Mouse (Mus musculus) left cerebral cortex, postnatal 4 days (tissue): ENCODE data around the gene A030005L19Rik. TPM values are rescaled to one million over a fixed set of nuclear protein-coding genes. Genes with fewer than 3 reads are reported as not detected.

Experiments used
- total RNA-seq, 2 experiments: library from RNA; stranded (reverse); gene quantifications; 2 replicates each; pipeline ENCODE4 v1.2.3; 2021

Gene A030005L19Rik
- total RNA-seq, 2 experiments from 2014 or later = 0.46 to 0.84 TPM

Other genes with a start within 250 kb of the A030005L19Rik start
- gene Mff, start 188.4 kb upstream of the A030005L19Rik start, total RNA-seq = 100 to 1,000 TPM; 257 to 259 TPM
- gene Tm4sf20, start 144.9 kb upstream of the A030005L19Rik start, total RNA-seq = not detected
- not detected for gene Gm47791, start 142.1 kb upstream of the A030005L19Rik start, total RNA-seq
- gene Agfg1, start 73.8 kb upstream of the A030005L19Rik start, total RNA-seq = 100 to 1,000 TPM in 1 of 2 experiments, 10 to 100 TPM in 1; 96.1 to 106 TPM
- gene A030014E15Rik, start 11.6 kb downstream of the A030005L19Rik start, total RNA-seq = not detected
- not detected for gene Gm6217, start 18.1 kb downstream of the A030005L19Rik start, total RNA-seq
- gene A030003K21Rik, start 30.1 kb downstream of the A030005L19Rik start, total RNA-seq = not detected
- gene Gm7544, start 42.7 kb downstream of the A030005L19Rik start, total RNA-seq = not detected
- not detected for gene Gm47955, start 47.0 kb downstream of the A030005L19Rik start, total RNA-seq
- not detected for gene Gm47959, start 87.2 kb downstream of the A030005L19Rik start, total RNA-seq
- gene Slc19a3, start 125.1 kb downstream of the A030005L19Rik start, total RNA-seq = under 1 TPM; 0.64 to 0.94 TPM
- not detected for gene Krtap28-10, start 129.2 kb downstream of the A030005L19Rik start, total RNA-seq
- not detected for gene Gm47969, start 131.6 kb downstream of the A030005L19Rik start, total RNA-seq
- not detected for gene A030005K14Rik, start 146.1 kb downstream of the A030005L19Rik start, total RNA-seq
- not detected for gene Krtap28-13, start 147.6 kb downstream of the A030005L19Rik start, total RNA-seq
- not detected for gene Ccl20, start 203.4 kb downstream of the A030005L19Rik start, total RNA-seq
- gene Daw1, start 246.4 kb downstream of the A030005L19Rik start, total RNA-seq = under 1 TPM; 0.56 to 0.90 TPM